Mouse (Mus musculus): ENCODE measurements at regions not wholly inside any gene's neighbourhood (a gene's known extent, or its start where the extent isn't known, plus 50 kb on each side); places are given as distances from the start of the nearest gene placed in this dataset.

DNA sequence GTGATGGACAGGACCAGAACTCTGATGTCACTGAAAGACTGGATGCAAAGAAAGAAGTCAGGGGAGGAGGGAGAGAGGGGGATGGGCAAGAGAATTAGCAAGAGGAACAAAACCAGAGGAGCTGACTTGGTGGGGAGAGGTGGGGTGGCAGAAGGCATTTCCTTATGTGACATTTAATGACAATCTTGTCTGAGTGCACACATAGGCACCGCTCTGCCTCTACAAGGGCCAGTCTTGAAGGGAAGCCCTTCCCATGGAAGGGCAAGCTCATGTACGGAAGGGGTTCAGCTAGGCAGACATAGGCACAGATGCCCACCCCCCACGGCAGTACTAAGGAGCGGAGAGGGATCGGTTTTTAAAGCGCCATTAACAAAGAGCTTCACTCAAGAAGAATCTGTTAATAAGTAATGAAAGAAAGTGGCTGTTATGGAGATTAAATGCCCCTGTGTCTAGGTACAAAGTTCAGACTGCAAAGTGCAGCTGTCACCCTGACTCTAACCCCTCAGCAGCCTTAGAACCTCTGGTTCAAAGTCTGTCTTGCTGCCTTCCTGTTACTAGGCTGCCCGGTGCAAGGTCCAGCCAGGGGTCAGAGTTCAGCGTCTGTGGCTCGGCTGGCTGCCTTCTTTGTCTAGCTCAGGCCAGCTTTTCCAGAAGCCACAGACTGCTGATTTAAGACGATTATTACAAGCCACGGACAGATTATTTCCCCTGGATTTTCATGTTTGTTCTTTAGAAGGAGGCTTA, 80.0 kb upstream of the Nrip1 start:
- Histone ChIP-seq H3K27me3 (ENCODE audit: insufficient read depth, low read length) (no peaks in the 10 kb centered on the region), H3K36me3 (ENCODE audit: insufficient read depth, low read length) (no peaks in the 10 kb centered on the region), H3K4me3 (replicated peaks; ENCODE audit: low read length) (no peak overlapping the region), H3K4me1 (replicated peaks; ENCODE audit: low read depth, low read length) (no peaks in the 10 kb centered on the region), H3K9me3 (ENCODE audit: low read length) (no peaks in the 10 kb centered on the region)
- no peak for TF ChIP-seq POU5F1 (IDR thresholded peaks at IDR 0.05; ENCODE audit: borderline replicate concordance, low read length)
- no peak for TF ChIP-seq NANOG (IDR thresholded peaks at IDR 0.05; ENCODE audit: borderline replicate concordance, low read length)

DNA sequence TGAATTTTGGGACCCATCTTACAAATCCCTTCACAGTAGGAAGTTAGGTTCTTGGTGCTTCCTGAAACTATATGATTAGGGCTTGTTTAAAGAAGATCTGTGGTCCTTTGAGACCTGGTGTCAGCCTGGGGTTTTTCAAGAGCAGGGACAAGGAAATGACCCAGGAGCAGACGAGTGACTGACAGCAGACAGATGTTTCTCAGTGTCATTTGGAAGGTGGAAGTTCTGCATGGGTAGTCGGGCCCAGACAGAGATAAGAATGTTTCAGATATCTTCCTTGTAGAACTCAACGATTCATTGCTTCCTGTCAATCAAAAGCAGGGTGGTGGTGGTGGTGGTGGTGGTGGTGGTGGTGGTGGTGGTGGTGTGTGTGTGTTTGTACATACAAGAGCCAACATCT, 75.1 kb upstream of the Nrip1 start:
- Histone ChIP-seq H3K9me3 (ENCODE audit: low read length) (no peaks in the 10 kb centered on the region), H3K27me3 (ENCODE audit: insufficient read depth, low read length) (no peaks in the 10 kb centered on the region), H3K36me3 (ENCODE audit: insufficient read depth, low read length) (no peaks in the 10 kb centered on the region), H3K4me3 (replicated peaks; ENCODE audit: low read length) (no peak overlapping the region), H3K4me1 (replicated peaks; ENCODE audit: low read depth, low read length) (no peaks in the 10 kb centered on the region)
- TF ChIP-seq CTCF (conservative IDR thresholded peaks at IDR 0.05; ENCODE audit: low read length) (no peak), NANOG (IDR thresholded peaks at IDR 0.05; ENCODE audit: borderline replicate concordance, low read length) (no peak), POU5F1 (IDR thresholded peaks at IDR 0.05; ENCODE audit: borderline replicate concordance, low read length) (no peak)

DNA sequence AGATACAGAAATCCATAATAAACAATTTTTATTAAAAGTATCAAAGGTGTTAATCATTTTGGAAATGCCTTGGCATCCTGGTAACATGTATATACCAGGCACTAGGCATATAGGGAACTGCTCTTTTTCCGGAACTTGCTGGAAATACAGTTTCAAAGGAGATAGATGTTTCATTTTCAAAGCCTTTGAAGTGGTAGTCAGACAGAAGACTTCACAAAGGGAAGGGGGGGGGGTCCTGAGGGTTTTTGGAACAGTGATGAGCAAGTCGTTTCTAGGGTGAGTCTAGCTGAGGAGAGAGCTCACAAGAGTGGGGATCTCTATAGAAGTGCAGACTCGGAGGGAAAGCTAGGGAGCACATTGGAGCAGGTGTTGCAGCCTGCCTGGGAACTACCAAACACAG, 73.4 kb upstream of the Nrip1 start:
- Histone ChIP-seq H3K27me3 (ENCODE audit: insufficient read depth, low read length) (no peaks in the 10 kb centered on the region), H3K4me1 (replicated peaks; ENCODE audit: low read depth, low read length) (0 out of 2 replicates have a peak, but pooled peaks cover under 1% of the 10 kb centered on the region), H3K4me3 (replicated peaks; ENCODE audit: low read length) (no peak overlapping the region), H3K36me3 (ENCODE audit: insufficient read depth, low read length) (no peaks in the 10 kb centered on the region), H3K9me3 (ENCODE audit: low read length) (no peaks in the 10 kb centered on the region)
- TF ChIP-seq NANOG (IDR thresholded peaks at IDR 0.05; ENCODE audit: borderline replicate concordance, low read length), result no peak
- no peak for TF ChIP-seq CTCF (conservative IDR thresholded peaks at IDR 0.05; ENCODE audit: low read length)
- no peak for TF ChIP-seq POU5F1 (IDR thresholded peaks at IDR 0.05; ENCODE audit: borderline replicate concordance, low read length)

DNA sequence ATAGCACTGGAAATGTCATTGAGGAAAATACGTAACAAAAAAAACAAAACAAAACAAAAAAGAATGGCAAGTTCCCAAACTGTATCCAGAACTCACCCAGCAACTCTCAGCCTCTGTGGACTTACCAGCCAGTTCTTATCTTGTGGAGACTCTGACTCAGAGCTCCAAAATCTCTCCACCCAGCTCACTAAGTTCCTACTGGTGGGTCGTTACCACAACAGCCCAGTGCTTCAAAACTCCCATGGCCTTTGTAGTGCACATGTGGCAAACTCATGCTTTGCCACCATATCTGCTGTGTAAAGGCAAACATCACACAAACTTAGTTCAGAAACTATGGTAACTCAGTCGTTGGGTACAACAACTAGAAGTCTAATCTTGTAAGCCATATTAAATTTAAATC, 71.0 kb upstream of the Nrip1 start:
- Histone ChIP-seq H3K4me1 (replicated peaks; ENCODE audit: low read depth, low read length) (0 out of 2 replicates have a peak, but pooled peaks cover 4% of the 10 kb centered on the region), H3K36me3 (ENCODE audit: insufficient read depth, low read length) (no peaks in the 10 kb centered on the region), H3K4me3 (replicated peaks; ENCODE audit: low read length) (no peak overlapping the region), H3K27me3 (ENCODE audit: insufficient read depth, low read length) (no peaks in the 10 kb centered on the region), H3K9me3 (ENCODE audit: low read length) (no peaks in the 10 kb centered on the region)
- TF ChIP-seq NANOG (IDR thresholded peaks at IDR 0.05; ENCODE audit: borderline replicate concordance, low read length), result no peak
- TF ChIP-seq POU5F1 (IDR thresholded peaks at IDR 0.05; ENCODE audit: borderline replicate concordance, low read length), result no peak
- TF ChIP-seq CTCF (conservative IDR thresholded peaks at IDR 0.05; ENCODE audit: low read length), result no peak

DNA sequence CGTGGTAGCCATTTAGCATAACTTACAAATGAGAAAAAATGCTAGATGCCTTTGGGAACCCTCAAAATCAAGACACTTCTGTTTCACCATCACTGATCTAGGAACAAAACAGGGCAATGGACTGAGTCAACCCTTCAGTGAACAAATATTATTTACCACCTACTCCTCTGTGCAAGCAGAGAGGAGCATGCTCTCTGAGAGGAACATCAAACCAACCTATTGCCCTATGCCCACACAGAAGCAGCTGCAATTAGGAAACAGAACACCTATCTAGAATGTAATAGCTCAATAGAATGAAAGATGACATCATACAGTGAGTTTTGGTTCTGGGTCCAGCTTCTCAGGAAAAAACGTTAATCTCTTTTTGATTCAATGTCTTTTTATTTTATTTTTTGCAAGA, 69.0 kb upstream of the Nrip1 start:
- Histone ChIP-seq H3K4me1 (replicated peaks; ENCODE audit: low read depth, low read length) (0 out of 2 replicates have a peak, but pooled peaks cover 4% of the 10 kb centered on the region), H3K9me3 (ENCODE audit: low read length) (no peaks in the 10 kb centered on the region), H3K36me3 (ENCODE audit: insufficient read depth, low read length) (no peaks in the 10 kb centered on the region), H3K27me3 (ENCODE audit: insufficient read depth, low read length) (no peaks in the 10 kb centered on the region), H3K4me3 (replicated peaks; ENCODE audit: low read length) (no peak overlapping the region)
- no peak for TF ChIP-seq CTCF (conservative IDR thresholded peaks at IDR 0.05; ENCODE audit: low read length)
- TF ChIP-seq NANOG (IDR thresholded peaks at IDR 0.05; ENCODE audit: borderline replicate concordance, low read length), result no peak
- TF ChIP-seq POU5F1 (IDR thresholded peaks at IDR 0.05; ENCODE audit: borderline replicate concordance, low read length), result no peak

DNA sequence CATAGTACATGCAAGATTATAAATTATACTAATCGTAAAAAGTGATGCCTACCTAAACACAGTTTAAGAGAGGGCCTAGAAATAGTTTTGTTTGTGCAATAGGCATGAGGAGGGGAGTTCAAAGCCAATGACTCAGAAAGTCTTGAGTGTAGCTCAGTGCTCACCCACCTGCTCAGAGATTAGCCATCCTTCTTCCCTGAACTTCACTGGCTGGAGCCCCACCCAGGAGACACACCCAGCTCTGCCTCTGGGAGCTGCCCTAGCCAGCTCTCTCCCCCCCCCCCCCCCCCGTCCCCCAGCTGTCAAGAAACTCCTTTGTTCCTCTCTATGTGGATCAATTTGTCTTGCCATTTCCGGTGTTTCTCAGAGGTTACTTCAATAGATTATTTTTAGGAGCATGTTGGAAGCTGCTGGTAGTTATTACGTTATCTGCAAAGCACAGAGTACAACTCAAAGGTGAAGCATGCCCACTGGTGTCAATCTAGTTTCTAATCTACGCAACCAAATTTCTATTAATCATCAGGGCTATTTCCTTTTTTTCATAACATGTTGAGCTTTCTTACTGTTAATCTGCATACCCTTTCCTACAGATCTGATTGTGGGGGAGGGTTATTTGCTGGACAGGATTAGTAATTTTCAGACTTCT, 68.3 kb upstream of the Nrip1 start:
- 0 out of 2 replicates have a peak, but pooled peaks cover 4% of the 10 kb centered on the region for H3K4me1 ChIP-seq (replicated peaks; ENCODE audit: low read depth, low read length)
- H3K36me3 ChIP-seq (ENCODE audit: insufficient read depth, low read length), result no peaks in the 10 kb centered on the region
- no peaks in the 10 kb centered on the region for H3K9me3 ChIP-seq (ENCODE audit: low read length)
- no peaks in the 10 kb centered on the region for H3K27me3 ChIP-seq (ENCODE audit: insufficient read depth, low read length)
- no peak overlapping the region for H3K4me3 ChIP-seq (replicated peaks; ENCODE audit: low read length)
- TF ChIP-seq POU5F1 (IDR thresholded peaks at IDR 0.05; ENCODE audit: borderline replicate concordance, low read length) (no peak), CTCF (conservative IDR thresholded peaks at IDR 0.05; ENCODE audit: low read length) (no peak), NANOG (IDR thresholded peaks at IDR 0.05; ENCODE audit: borderline replicate concordance, low read length) (no peak)

DNA sequence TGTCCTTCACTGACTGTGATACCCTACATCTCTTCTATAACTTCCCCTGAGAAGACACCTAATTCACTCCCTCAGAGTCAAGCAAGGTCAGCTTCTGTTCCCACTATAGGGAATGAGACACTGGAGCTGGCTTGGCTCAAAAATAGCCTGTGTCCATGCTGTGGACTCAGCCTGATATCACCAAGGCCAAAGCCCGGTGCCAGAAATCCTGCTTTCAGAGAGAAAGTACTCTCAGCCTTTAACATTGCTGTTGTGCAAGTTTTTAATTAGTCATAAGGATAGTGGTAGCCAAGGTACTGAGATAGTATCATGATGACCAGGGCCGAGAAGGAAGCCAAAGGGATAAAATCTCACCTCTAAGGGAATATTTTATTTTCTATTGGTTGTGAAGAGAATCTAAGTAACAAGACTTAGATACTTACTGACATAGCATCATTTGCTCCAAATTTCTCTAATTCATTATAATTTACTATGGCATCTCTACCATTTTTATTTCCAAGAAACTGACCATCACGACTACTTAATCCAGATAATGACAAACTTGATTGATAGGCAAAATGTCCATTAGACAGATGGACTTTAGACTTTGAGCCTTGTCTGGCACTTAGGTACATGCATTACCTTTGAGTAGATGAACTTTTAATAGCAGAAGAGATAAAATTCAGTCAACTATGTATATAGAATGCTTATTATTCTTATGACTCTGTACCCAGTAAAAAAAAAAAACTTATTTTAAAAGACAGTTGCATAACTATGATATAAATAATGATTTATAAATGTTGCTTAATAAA, 64.7 kb upstream of the Nrip1 start:
- TF ChIP-seq NANOG (IDR thresholded peaks at IDR 0.05; ENCODE audit: borderline replicate concordance, low read length), result no peak
- TF ChIP-seq CTCF (conservative IDR thresholded peaks at IDR 0.05; ENCODE audit: low read length), result no peak
- TF ChIP-seq POU5F1 (IDR thresholded peaks at IDR 0.05; ENCODE audit: borderline replicate concordance, low read length), result no peak
- H3K4me1 ChIP-seq (replicated peaks; ENCODE audit: low read depth, low read length), result 0 out of 2 replicates have a peak, but pooled peaks cover 4% of the 10 kb centered on the region
- no peaks in the 10 kb centered on the region for H3K9me3 ChIP-seq (ENCODE audit: low read length)
- H3K4me3 ChIP-seq (replicated peaks; ENCODE audit: low read length), result no peak overlapping the region
- H3K27me3 ChIP-seq (ENCODE audit: insufficient read depth, low read length), result no peaks in the 10 kb centered on the region
- no peaks in the 10 kb centered on the region for H3K36me3 ChIP-seq (ENCODE audit: insufficient read depth, low read length)

DNA sequence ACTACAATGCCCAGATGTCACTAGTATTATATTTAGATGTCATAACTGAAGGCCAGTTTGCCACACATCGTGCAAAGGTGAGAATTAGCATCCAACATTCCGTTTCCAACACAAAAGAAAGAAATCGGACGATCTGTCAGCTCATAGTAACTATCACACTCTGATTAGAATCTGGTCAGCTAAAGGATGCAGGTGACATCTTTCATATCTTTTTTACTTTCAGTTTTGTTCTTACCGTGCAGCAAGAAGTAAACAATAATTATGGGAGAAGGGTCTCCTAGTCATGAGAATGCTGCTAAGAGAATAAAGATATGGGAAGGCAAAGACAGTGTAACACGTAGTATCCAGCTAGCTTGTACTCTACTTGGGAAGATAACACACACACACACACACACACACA, 62.7 kb upstream of the Nrip1 start:
- H3K4me3 ChIP-seq (replicated peaks; ENCODE audit: low read length), result no peak overlapping the region
- no peaks in the 10 kb centered on the region for H3K36me3 ChIP-seq (ENCODE audit: insufficient read depth, low read length)
- no peaks in the 10 kb centered on the region for H3K27me3 ChIP-seq (ENCODE audit: insufficient read depth, low read length)
- H3K9me3 ChIP-seq (ENCODE audit: low read length), result no peaks in the 10 kb centered on the region
- TF ChIP-seq CTCF (conservative IDR thresholded peaks at IDR 0.05; ENCODE audit: low read length) (no peak), NANOG (IDR thresholded peaks at IDR 0.05; ENCODE audit: borderline replicate concordance, low read length) (no peak), POU5F1 (IDR thresholded peaks at IDR 0.05; ENCODE audit: borderline replicate concordance, low read length) (no peak)
- no peaks in the 10 kb centered on the region for H3K4me1 ChIP-seq (replicated peaks; ENCODE audit: low read depth, low read length)

Data from E14TG2a.4 (cell line).